Mouse (Mus musculus) ES-CJ7 (cell line): Measurements from ENCODE around the gene Kank2.
"Not testable (repeated sequence)": the region's sequence is repeated elsewhere in the genome, so short reads cannot be mapped to it uniquely, and the experiment has no call there.

Experiments used
- DNase-seq: peaks from one replicate; pipeline ENCODE4 v3.0.0; 2011; ENCODE audit warnings: low read depth, low spot score

Kank2 gene

DNA sequence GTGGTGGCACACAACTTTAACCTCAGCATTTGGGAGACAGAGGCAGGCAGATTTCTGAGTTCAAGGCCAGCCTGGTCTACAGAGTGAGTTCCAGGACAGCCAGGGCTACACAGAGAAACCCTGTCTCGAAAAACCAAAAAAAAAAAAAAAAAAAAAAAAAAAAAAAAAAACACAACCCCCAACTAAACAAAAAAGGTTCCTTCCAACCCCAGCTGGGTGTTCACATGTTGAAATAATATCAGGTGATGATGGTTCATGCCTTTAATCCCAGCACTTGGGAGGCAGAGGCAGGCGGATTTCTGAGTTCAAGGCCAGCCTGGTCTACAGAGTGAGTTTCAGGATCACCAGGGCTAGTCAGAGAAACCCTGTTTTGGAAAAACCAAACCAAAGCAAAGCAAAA lies 12.2 kb downstream of the Kank2 start:
- DNase-seq, result not testable (repeated sequence)

DNA sequence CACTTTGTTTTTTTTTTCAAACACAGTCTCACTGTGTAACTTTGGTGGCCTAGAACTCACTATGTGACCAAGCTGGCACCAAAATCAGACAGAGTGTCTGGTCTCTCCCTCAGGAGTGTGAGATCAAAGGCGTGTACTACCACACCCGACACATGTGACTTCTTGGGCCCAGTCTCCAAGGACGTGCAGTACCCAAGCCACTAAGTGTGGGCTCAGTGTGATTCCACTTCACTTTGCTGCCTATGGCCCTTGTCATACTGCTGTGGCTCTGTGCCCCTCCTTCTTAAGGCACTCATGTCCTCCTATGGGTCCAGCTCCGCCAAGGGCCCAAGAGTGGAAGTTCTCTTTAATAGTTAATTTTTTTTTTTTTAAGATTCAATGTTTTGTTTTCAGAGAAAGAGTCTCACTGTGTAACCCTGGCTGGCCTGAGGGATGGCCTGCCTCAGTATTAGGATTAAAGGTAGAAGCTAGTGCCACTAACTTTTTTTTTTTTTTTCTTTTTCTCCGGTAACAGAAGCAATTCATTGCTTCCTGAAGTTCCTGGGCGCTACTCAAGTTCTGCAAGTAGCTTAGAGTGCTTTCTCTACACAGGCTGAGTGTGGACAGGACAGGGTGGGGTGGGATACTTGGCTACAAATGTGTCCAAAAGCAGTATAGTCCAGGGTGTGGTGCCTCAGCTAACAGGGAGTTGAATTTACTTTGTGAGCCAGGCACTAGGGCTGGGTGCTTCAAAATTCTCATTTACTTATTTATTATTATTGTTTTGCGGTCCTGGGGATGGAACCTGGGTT lies 13.8 kb downstream of the Kank2 start:
- no peak for DNase-seq

DNA sequence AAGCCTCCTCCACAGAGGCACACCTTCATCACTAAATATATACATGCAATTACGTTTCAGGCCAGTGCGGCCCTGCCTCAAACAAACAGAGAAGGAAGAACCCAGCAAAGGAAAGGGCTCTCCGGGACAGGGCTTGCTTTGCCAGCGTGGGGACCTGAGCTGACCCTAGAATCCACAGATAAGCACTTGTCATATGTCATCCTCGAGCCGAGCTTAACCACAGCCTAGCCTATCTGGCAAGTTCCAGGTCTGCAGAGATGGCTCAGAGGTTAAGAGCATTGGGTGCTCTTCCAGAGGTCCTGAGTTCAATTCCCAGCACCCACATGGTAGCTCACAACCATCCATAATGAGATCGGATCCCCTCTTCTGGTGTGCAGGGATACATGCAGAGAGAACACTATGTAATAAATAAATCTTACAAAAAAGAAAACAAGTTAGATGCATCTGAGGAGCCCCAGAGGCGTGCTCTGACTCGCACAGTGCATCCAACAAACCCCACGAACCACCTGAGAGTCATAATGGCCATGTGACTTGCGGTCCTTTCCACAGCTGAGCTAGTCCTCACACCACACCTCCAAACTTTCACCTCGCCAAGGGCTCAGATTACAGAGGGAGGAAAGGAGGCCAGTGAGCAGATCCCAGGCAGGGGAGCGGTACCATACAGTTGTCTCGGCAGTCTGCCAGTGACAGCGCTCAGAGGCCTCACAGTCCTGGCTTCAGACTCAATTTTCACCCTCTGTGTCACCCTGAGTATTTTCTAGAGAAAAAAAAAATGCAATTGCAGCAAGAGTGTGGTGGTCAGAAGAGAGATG lies 16.7 kb downstream of the Kank2 start:
- no peak for DNase-seq

DNA sequence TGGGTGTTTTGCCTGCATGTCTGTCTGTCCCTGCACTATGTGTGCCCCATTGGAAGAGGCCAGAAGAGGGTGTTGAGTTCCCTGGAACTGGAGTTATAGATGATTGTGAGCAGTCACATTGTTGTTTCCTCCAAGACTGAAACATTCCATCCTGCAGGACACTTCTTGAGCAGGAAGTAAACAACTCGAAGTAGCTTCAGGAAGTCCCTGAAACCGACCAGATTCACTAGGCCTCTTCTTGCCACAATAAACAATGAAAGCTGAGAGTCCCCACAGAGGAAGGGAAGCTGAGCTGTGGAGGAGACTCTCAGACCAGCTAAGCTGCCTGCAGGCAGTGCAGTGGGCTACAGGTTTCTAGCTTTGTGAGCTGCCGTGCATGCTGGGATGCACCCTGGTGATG lies 20.8 kb downstream of the Kank2 start:
- peak; percentile 41 for DNase-seq

DNA sequence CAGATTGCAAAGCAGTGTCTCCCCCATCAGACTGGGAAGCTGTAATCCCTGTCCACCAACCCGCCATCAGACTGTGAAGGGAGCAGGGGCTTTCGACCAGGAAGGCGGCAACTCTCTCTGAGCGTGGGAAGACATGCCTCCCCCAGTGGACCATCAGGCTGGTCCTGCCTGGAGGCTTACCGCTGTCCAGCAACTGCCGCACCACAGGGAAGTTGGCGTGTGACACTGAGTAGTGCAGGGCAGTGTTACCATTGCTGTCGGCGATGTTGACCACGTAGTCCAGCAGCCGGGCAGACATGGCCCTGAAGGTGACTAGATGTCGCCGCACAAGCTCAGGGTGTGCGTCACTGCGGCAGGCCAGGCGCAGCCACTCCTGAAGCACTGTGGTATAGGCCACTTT lies 24.2 kb downstream of the Kank2 start:
- DNase-seq, result no peak

DNA sequence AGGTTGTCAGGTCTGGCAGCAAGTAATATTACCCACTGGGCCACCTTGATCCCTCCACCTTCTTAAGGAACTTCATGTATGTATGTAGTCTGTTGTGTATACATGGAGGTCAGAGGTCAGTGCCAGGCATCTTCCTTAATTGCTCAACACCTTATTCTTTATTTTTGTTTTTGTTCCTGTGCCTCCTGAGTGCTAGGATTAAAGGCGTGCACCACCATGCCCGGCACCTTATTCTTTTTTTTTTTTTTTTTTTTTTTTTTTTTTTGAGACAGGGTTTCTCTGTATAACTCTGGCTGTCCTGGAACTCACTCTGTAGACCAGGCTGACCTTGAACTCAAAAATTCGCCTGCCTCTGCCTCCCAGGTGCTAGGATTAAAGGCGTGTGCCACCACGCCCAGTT lies 25.1 kb downstream of the Kank2 start:
- not testable (repeated sequence) for DNase-seq

DNA sequence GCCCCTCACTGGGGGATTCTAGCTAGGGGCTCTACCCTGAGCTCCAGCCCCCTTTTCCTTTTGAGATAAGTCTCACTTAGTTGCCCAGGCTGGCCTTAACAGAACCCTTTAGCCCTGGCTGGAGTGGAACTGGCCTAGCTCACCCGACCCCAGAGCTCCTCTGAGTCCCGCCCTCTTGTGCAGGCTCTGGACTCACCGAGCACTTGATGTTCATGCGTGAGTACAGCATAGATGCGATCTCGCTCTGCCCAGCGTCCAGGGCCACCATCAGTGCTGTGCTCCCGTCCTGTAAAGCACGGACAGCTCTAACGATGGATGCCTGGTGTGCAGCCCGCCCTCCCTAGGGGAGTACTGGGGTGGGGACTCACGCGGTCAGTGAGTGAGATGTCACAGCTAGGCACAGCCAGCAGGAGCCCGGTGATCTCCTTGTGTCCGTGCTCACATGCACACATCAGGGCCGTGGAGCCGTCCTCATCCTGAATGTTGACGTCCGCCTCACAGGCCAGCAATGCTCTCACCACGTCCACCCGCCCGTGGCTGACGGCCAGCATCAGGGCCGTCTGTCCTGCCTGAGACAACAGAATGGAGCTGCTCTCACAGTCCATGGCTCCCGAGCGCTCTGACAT lies 28.9 kb downstream of the Kank2 start:
- DNase-seq, result no peak

DNA sequence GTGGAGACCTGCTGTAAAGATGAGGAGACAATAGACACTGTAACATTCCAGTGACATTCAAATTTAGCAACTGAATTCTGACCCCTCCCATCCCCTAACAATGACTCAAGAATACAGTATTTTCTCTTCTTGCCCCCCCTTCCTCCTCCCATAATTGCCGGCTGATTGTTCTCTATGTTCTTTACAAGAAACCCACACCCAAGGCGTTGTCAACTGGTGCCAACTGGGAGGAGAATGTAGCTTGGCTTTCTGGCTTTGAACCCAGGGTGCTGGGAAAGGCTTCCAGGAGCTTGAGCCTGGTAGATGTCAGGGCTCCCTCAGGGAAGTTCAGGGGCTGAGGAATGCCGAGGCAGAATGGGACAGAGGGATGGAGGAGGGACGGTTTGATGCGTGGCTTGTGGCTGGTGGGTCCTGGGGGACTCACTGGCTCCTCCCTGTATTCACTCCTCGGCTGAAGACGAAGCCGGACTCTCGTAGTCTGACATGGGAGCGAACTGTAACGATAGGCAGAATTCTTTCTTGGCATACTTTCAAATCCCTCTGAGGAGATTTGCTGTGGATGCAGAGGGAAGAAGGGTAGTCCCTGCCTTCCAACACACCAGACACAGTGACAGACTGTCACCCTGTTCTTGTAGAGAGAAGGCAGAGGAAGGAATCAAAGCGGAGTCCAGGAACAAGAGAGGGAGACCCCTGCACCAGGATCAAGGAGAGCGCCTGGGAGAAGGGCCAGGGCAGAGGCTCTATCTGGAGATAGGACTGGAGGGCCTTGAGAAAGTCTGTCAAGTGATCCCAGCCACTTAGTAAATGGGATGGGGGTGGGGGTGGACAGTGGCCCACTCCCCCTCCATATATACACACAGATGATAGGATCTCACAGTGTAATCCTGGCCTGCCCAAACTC lies 29.8 kb downstream of the Kank2 start:
- peak; percentile 96 for DNase-seq

DNA sequence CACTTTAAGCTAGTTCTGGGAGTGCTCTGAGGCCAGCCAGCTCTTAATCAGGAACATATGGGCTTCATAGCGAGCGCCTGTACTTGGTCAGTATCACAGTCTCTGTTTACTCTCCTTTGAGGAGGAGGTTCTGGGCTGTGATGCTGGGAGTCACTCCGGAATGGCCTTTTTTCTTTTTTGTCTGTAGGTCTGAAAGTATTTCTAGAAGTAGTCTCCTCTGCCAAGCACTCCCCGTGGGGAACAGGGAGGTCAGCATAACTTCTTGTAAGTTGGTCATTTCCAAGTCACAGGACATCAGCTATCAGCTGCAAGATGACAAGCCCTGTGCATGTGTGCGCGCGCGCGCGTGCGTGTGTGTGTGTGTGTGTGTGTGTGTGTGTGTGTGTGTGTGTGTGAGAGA lies 30.6 kb downstream of the Kank2 start:
- DNase-seq, result no peak

DNA sequence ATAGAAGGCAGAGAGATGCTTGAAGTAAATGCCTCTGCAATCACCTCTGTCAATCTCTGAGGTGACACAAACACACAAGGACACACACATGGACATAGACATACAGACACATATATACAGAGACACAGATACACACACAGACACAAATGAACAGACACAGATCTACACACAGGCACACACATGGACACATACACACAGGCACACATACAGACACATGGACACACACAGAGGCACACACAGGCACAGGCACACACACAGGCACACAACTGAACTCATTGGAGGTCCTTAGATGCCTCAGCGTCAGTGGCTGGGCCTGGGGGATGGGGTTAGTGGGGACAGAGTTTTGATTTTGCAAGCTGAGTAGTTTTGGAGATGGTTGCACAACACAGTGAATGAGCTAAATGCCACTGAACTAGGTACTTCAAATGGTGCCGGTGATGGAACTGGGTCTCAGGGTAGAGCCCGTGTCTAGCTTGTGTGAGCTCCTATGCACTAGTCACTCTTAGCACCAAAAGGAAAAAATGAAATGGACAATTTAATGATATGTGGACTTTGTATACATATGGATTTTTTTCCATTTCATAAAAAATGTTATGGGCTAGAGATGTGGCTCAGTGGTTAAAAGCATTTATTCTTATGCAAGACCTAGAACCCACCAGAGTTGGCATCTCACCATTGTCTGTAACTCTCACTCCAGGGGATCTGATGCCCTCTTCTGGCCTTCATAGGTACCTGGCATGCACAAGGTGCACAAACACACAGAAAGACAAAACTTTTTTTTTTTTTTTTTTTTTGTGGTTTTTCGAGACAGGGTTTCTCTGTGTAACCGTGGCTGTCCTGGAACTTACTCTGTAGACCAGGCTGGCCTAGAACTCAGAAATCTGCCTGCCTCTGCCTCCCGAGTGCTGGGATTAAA lies 34.2 kb downstream of the Kank2 start:
- no peak for DNase-seq

DNA sequence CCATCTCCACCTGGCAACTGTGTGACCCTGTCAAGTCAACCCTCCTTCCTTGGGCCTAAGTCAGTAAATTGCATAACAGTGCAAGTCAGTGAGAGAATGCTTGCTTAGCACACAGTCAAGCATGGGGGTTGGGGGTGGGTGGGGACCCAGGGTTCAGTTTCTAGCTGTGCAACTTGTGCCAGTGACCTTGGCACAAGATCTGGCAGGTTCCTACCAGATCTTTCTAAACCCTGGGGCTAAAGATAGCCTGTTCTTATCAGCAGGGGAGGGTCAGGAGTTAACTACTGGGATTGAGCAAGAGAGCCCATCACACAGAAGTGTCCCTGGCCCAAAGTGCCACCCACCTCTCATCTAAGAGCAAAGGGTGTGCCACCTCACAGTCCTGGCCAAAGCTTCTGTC lies 36.4 kb downstream of the Kank2 start:
- DNase-seq, result peak; percentile 94

DNA sequence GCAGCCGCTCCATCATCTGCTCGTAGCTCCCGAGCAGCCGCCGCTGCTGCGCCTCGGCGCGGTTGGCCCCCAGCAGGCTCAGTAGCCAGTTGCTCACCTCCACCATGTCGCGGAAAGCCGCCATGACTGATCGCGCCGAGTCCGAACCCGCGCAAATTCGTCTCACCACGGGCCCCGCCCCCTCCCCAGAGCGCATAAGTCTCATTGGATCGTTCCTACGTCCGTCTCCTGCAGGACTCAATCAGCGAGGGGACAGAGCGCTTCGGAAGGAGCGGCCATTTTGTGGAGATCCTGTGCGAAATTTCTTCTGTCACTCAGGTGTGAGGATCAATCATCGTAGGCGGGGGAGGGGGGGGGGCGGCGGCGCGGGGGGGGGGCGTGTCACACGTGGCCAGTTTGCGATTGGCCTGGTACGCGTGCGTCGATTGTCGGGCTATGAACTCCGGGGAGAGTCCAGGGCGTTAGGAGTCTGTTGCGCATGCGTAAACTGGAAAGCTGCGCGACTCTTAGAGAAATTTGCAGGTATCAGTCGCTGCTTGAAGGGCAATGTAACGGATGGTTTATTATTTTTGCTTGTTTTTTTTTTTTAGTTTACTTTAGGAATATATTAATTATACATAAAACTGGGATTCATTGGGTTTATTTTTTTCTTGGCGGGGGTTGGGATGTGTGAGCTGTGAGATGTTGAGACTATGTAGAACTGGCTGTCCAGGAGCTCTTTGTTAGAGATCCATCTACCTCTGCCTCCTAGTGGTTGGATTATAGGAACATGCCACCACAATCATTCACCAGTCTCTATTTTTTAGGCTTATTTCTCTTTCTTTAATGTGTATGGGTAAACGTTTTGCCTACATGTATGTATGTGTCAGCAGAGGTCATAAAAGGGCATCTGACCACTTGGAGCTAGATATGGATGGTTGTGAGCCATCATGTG lies 38.1 kb downstream of the Kank2 start, which contains the start of gene Spc24:
TSS of gene Spc24 (minus strand) at position 149 of the 934 bp plus-strand sequence.
- DNase-seq, result peak; percentile 99

DNA sequence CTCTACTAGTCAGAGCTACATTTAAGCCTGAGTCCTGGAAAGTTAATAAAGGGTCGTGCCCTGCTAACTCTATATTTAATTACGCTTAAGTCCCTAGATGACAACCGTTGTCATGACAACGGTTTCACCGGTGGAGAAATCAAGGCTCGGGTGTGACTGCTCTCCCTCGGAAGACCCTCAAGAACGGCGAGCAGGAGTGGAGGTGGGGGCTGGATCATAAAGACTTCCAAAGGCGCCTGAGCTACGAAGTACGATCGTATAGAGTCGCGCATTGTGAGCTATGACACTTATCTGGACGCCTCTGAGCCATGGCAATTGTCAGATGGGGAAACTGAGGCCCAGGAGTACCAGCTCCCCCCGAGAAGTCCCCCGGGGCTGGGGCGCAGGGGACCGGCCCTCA lies 38.8 kb downstream of the Kank2 start:
- DNase-seq, result no peak

DNA sequence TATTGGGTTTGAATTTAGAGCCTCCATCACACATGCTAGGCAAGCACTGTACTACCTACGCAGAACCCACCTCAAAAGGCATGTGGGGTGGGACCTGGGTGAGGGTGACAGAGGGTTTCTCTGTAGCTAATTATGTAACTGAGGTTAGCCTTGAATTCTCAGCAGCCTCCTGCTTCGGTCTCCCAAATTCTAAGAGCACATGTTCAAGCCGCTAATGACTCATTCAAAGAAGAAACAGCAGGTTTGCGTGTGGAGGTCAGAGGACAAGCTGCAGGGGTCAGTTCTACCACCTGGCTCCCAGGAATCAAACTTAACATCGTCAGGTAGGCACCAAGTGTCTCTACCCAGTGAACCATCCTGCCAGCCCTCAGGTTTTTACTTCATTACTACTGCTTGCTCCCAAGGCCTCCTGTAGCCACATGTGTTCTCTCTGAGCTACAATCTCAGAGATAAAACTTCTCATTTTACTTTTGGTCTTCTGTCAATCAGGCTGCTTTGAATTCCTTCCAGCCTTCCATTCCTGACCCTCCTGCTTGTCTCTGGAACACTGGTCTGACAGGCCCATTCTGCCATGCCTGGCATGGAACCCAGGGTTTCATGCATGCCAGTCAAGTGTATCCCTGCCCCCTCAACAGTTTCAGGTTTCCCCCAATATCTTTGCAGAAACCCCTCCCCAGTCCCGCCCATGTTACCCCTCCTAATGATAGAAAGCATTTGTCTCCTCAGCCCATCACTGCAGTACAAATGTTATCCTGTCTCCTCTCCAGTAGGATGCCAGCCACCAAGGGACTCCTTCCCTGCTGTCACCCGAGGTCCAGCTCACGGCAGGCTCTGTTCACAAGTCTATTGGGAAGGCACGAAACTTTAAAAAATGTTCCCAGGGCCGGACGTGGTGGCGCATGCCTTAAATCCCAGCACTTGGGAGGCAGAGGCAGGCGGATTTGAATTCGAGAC lies 39.7 kb downstream of the Kank2 start:
- no peak for DNase-seq

DNA sequence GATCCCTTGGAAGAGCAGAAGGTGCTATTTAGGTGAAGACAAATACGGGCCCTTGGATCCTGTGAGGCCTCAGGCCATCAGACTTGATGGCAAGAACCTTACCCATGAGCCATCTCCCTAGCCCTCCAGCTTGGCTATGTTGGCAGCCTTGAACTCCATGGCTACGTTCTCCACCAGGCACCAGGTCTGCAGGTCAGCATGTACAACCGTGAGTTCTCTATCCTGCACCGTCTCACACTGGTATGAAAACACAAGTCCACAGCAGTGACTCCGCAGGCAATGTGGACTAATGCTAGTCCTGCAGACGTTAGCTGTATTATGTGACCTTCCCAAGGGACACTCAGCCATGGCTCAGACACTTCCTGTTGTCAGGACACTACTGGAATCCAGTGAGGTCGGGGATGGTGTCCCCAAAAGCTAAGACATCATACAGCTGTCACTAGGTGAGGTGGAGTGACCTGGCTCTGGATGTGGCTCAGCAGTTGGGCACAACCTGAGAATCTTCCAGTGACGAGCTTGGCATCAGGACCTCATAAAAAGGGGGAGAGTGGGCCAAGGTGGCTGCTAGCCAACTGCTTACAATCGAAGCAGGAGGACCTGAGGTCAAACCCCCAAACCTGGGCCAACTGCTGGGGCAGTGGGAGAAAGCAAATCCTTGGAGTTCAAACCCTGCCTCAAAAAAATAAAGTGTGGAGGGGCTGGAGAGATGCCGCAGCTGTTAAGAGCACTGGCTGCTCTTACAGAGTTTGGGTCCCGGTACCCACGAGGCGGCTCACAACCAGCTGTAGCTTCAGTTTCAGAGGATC lies 43.8 kb downstream of the Kank2 start:
- DNase-seq, result no peak

DNA sequence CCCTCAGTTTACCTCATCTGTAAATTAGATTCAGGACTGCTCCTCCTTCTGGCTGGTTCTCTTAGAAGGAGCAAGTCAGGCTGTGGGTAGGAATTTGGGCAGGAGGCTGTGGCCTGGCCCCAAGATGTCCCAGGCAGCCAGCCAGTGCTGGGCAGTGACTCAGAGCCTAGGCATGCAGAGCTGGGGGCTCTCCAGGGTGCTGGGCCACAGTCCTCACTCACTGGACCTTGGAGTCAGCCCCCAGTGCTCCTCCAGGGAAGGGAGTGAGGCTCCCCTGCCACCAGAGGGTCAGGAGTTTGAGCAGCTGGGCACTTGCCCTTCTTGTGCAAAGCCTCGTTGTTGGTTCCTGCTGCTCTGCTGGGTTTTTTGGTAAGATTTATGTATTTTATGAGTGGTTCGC lies 44.5 kb downstream of the Kank2 start:
- no peak for DNase-seq

DNA sequence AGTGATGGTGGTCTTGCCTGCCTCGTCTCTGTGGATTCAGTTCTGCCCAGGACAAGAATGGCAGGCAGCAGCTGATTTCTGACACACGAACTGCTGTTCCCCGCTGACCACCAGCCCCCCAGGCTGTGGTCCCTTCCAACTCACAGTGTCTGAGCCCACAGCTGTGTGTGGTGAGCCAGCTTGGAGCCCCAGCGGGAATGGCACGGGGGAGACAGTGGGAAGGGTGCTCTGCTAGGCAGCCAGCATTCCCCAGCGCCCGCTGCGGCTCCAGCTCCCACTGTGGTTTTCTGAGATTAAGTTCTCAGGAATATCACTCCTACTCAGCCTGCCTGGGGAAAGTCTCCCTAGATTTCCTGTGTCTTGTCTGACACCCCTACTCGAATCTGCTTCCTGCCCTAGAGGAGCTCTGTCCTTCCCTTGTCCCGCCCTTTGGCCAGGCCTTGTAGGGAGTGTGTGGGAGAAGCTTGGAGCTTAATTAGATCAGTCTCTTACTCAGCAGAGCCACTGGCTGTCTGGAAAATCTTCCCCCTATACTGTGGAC lies 46.2 kb downstream of the Kank2 start:
- DNase-seq, result no peak
